Mouse (Mus musculus) brain, embryonic 14.5 days (tissue): ENCODE measurements around the gene Pop5.

Experiments
- CTCF ChIP-seq: fragments of 200-500 bp; IDR thresholded peaks from 2 replicates; pipeline ENCODE4 v1.5.1; 2012; ENCODE audit warnings: inconsistent platforms, mild to moderate bottlenecking, moderate library complexity, borderline replicate concordance; ENCODE audit not compliant: insufficient read depth, insufficient read length; ENCODE audit errors: extremely low read depth
- POLR2A ChIP-seq: fragments of 200-500 bp; IDR thresholded peaks from 2 replicates; pipeline ENCODE4 v1.6.1; 2012; ENCODE audit warnings: mild to moderate bottlenecking, inconsistent platforms, borderline replicate concordance; ENCODE audit not compliant: poor library complexity, insufficient read depth, insufficient read length, severe bottlenecking; ENCODE audit errors: extremely low read depth

DNA sequence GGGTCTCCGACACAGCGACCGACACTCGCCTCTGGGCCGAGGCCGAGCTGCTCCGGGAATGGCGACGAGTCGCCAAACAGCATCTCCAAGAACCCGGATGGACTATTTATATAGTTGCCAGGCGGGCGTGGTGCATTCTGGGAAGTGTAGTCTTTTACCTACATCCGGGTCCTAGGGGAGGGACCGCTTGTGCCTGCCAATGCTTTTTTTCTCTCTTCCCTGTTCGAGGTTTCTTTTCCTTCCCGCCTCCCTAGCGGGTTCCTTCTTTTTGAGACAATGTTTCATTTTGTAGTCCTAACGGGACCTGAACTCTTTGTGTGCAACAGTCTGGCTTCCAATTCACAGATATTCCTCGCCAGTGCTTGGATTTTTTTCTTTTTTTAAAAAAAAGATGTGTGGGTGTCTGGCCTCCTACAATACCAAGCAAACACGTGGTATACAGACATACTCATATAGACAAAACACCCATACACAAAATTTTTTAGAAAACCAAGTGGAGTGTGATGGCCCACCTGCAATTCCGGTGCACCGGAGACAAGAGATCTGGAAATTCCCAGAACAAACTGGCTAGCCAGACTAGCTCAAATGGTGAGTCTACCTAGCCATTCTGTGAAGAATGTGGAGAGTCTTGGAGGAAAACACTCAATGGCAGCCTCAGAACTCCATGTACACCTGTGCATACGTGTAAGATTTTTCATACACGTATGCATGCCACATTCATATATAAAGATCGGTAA is 37.3 kb downstream of the Pop5 start, which contains the start of gene Rnf10:
- TF ChIP-seq POLR2A = peak; percentile 96; the same call in 1 of the 2 replicates
- TF ChIP-seq CTCF = no peak
